Mouse (Mus musculus): ENCODE measurements around the gene Gga1.

Gga1 gene

GRCm38 (mm10) chr15:78942663-78943062 lies 65.7 kb downstream of the Gga1 start:
- peak; percentile 62 for DNase-seq

All from layer of hippocampus, adult 9-11 months (tissue).